Mouse (Mus musculus) Patski (cell line): Measurements from ENCODE around the gene Slc38a9. TPM values are rescaled to one million over a fixed set of nuclear protein-coding genes. Genes with fewer than 3 reads are reported as not detected.

Experiments used
- ATAC-seq: fragments of 100-300 bp; one replicate; pipeline ENCODE4 v1.8.0; 2021
- CTCF ChIA-PET: fragments of 350-600 bp; sonication (Branson Sonifier 250); formaldehyde crosslinking; loops from one replicate; lab custom pipeline; 2022; ENCODE audit warnings: inconsistent platforms; lab: Charles Lee
- POLR2A ChIA-PET: fragments of 350-600 bp; sonication (Branson Sonifier 250); formaldehyde crosslinking; loops from one replicate; lab custom pipeline; 2022; ENCODE audit warnings: antibody characterized with exemption, inconsistent platforms; lab: Charles Lee
- DNase-seq: peaks from one replicate; pipeline ENCODE4 v3.0.0-alpha.2; 2011; ENCODE audit warnings: low read depth, low spot score
- H3K27me3 ChIP-seq: fragments of 371-371 bp; one replicate; pipeline ENCODE4 v1.5.1; 2021
- CTCF ChIP-seq: fragments of 100-300 bp; IDR thresholded peaks from one replicate; pipeline ENCODE4 v1.5.1; 2021
- in situ Hi-C: fragments of 300-500 bp; cut with MboI; formaldehyde crosslinking; loops from 3 replicates; pipeline ENCODE4 v1.11.1; 2018; ENCODE audit warnings: low pct_unique_long_range_greater_than_20kb, mixed read lengths
- polyA plus RNA-seq: library from polyadenylated mRNA; unstranded; gene quantifications from one replicate; pipeline ENCODE4 v1.2.3, GENCODE M21; 2021

The Slc38a9 gene
- polyA plus RNA-seq, 1 experiment from 2014 or later, result 5.4 TPM

DNA sequence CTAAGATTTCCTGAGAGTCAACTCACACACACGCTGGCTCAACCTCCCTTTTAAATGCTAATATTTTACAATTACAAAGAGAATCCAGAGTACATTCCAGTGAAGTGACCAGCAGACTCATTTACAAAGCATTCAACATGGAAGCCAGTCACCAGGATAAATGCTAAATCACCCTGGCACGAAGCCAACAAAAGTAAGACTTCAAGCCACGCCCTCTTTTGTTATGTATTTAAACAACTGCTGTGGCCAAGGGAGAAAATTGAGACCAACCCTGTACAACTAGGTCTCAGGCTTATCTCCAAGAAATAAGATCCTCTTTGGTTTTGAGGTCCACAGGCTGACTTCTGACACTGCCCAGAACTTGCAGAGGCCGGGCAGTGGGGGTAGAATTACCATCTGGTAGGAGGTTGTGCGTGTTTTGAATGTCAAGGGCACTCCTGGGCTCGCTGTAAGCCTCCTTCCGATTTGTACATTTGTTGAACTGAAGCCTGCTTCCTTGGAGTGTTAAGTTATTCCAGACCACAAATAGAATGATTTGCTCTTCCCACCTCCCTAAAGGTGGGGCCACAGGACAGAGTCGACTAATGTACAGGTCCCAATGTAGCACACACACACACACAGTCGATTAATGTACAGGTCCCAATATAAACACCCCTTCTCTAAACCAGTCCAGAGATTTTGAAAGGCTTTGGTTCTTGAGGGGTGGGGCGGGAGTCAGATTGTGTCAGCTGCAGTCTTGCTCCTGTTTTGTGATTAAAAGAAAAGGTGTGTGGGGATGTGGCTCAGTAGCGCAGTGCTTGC lies 110.2 kb downstream of the Slc38a9 start:
- H3K27me3 ChIP-seq, result no peaks in the 10 kb centered on the region
- peak; percentile 86 for ATAC-seq
- in situ Hi-C loops, result no loop called here
- ChIA-PET POLR2A (interaction anchor here (0.7 kb wide), 1 partner anchor 116 kb away, joined by 16 read pairs; no protein-coding TSS in a partner anchor), CTCF (interaction anchor here (1.2 kb wide), 1 partner anchor 17 kb away, joined by 4 read pairs; no protein-coding TSS in a partner anchor)
- TF ChIP-seq CTCF, result no peak
- peak; percentile 71 for DNase-seq

DNA sequence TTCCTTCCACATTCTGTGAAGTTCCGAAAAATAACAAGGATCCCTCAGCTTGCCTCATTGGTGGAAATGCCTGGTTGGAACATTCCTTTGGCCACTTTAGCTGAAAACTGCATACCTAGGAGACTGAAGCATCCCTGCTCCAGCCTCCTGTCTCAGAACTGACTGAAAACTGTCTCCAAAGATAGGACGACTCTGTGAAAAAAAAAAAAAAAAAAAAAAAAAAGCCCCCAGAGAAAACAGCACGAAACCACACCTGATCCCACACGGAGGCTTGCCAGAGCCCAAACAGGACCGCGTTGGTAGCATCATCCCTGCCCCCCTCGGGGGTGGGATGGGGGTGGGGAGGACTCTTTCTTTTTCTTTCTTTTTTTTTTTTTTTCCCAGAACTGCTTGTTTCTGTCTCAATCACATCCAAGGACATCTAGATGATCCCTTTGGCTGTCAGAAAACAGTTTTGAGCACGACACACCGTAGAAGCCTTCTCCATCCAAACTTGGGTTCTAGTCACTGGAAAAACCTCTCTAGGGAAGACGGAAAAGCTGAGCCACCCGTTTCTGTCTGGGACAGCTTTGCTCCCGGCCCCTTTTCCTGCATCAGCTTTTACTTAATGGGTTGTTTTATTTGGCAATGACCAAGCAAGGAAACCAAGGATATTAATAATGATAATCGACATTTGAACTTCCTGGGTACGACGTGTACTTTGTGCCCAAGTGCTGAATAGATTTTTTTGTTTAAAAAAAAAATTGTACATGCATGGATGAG lies 111.1 kb downstream of the Slc38a9 start:
- H3K27me3 ChIP-seq, result no peaks in the 10 kb centered on the region
- POLR2A ChIA-PET, result interaction anchor here (0.7 kb wide), 1 partner anchor 115 kb away, joined by 16 read pairs; no protein-coding TSS in a partner anchor
- CTCF ChIA-PET, result no interaction called here
- in situ Hi-C loops, result no loop called here
- DNase-seq (no peak), ATAC-seq (peak; percentile 51)
- TF ChIP-seq CTCF, result no peak

- ChIA-PET POLR2A (no interaction called here), CTCF (no interaction called here)
- DNase-seq, result no peak
- in situ Hi-C loops, result no loop called here
- TF ChIP-seq CTCF, result no peak
- ATAC-seq, result no peak
- H3K27me3 ChIP-seq, result no peaks in the 10 kb centered on the region
Observed at GRCm38 (mm10) chr13:112772252-112772651, 111.7 kb downstream of the Slc38a9 start.

DNA sequence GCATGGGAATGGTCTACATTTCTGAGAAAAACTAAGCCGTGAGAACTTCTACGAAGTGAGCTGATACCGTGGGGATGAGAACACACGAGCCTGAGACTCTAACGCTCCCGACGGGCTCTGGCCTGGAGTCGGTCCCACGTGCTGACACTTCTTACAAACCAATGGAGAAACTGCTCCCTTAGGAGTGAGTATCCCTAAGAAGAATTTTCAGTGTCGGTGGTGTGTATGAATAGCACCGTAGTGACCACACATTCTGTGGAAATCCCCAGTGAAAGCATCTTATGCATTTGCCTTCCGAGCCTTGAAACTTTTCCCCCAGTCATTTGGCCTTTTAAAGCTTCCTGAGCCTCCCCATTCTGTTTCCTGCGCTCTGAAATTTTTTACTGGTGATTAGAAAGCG lies 112.3 kb downstream of the Slc38a9 start:
- TF ChIP-seq CTCF, result no peak
- in situ Hi-C loops, result no loop called here
- CTCF ChIA-PET, result no interaction called here
- DNase-seq (no peak), ATAC-seq (peak; percentile 8)
- POLR2A ChIA-PET, result no interaction called here
- H3K27me3 ChIP-seq, result no peaks in the 10 kb centered on the region

DNA sequence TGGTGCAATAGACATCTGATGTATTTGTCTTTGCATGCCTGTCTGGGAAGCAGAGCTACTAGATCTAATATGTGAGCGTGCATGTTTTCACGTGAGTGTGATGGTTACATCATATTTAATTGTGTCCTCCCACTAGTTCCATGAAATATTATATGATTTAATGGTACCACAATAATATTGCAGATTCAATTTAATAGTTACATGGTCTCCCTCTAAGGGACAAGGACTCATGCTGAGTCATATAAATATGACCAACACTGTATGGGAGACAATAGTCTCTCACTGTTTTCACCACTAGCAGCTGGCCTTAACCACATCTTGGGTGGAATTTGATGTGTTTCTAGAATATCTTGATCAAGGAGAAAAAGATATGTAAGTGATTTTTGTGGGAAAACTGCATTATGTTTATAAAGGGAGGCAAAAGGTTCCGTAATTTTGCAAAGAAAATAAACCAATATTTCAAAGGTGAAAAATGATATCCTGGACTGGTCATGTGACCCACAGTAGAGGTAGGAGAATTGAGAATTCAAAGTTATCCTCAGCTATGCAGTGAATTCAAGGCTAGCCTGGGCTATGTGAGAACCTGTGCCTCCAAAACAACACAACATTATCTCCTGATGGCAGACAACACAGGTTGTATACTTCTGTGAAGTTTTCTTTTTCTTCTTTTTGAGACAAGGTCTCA lies 113.6 kb downstream of the Slc38a9 start:
- no peaks in the 10 kb centered on the region for H3K27me3 ChIP-seq
- ChIA-PET POLR2A (interaction anchor here (0.6 kb wide), 1 partner anchor 105 kb away, joined by 4 read pairs; no protein-coding TSS in a partner anchor), CTCF (no interaction called here)
- DNase-seq (no peak), ATAC-seq (no peak)
- TF ChIP-seq CTCF, result no peak
- in situ Hi-C loops, result no loop called here

DNA sequence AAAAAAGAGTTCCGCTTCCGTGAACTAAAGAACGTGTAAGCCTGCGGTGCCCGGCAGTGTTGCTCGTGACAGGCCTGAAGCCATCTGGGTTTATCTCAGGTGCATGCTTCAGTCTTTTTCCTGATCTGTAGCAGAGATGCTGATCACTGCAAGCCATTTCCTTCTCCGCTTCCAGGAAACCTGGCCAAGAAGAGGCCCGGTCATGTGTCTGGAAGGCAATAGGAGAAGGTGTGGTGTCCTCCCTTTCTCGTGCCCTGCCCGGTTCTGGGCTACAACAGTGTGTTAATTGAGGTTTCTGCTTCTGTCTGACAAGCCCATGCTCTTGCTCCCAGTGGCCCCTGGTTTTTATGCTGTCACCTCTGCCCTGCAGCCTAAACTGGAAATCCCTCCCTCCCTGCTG lies 115.3 kb downstream of the Slc38a9 start:
- in situ Hi-C loops, result no loop called here
- TF ChIP-seq CTCF, result no peak
- no peaks in the 10 kb centered on the region for H3K27me3 ChIP-seq
- ChIA-PET POLR2A (no interaction called here), CTCF (interaction anchor here (1.4 kb wide), 1 partner anchor 45 kb away, joined by 4 read pairs; no protein-coding TSS in a partner anchor)
- no peak for ATAC-seq
- DNase-seq, result no peak

GRCm38 (mm10) chr13:112778407-112778806 lies 117.9 kb downstream of the Slc38a9 start:
- DNase-seq (no peak), ATAC-seq (no peak)
- ChIA-PET CTCF (interaction anchor here (1.0 kb wide), 1 partner anchor 23 kb away, joined by 3 read pairs; no protein-coding TSS in a partner anchor), POLR2A (interaction anchor here (0.8 kb wide), 1 partner anchor 58 kb away, joined by 4 read pairs; no protein-coding TSS in a partner anchor)
- no peaks in the 10 kb centered on the region for H3K27me3 ChIP-seq
- in situ Hi-C loops, result no loop called here
- TF ChIP-seq CTCF, result no peak

GRCm38 (mm10) chr13:112785305-112785704 lies 124.8 kb downstream of the Slc38a9 start:
- ATAC-seq (no peak), DNase-seq (no peak)
- CTCF ChIA-PET, result no interaction called here
- in situ Hi-C loops, result no loop called here
- POLR2A ChIA-PET, result no interaction called here
- no peak for TF ChIP-seq CTCF
- no peaks in the 10 kb centered on the region for H3K27me3 ChIP-seq

DNA sequence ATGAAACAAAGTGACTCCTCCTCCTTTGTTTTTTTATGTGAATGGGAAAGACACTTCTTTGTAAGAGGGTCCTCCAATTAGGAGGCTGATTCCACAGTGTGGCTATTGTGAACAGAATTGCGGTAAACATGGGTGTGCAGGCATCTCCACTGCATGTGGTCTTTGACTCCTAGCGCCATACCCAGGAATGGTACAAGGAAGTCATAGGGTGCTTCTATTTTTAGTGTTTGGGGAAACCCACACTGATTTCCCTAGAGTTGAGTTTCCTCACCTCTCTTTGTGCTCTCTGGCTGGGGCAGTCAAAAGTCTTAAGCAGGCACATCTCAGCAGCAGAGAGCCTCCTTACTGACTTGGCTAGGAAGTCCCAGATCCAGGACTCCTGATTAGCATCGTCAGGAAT lies 125.6 kb downstream of the Slc38a9 start:
- CTCF ChIA-PET, result no interaction called here
- in situ Hi-C loops, result no loop called here
- DNase-seq, result no peak
- no peak for TF ChIP-seq CTCF
- POLR2A ChIA-PET, result no interaction called here
- ATAC-seq, result no peak
- no peaks in the 10 kb centered on the region for H3K27me3 ChIP-seq

DNA sequence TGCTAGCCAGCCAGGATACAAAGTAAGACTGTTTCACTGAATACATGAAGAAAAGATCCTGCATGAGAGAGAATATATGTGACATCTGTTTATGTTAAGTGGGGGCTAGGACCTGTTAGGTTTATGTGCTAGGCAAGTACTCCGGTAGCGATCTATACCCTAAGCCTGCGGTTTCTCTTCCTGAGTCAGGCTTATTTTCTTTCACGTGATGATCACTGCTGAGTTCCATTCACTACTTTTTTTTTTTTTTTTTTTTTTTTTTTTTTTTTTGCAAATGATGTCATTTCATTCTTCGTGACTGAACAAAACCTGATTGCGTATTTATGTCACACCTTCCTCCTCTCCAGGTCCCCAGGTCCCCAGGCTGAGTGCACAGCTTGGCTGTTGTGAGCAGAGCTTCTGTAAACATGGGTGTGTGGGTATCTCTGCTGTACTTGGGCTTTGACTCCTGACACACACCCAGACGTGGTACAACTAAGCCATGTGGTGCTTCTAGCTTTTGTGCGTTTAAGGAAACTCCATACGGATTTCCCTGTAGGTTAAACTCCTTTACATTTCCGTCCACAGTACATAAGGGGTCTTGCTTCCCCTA lies 126.5 kb downstream of the Slc38a9 start:
- ChIA-PET POLR2A (no interaction called here), CTCF (no interaction called here)
- no peak for ATAC-seq
- no peak for DNase-seq
- in situ Hi-C loops, result no loop called here
- no peak for TF ChIP-seq CTCF
- H3K27me3 ChIP-seq, result no peaks in the 10 kb centered on the region

Other genes starting within 250 kb of the Slc38a9 start
- gene Il6st, start 196.7 kb upstream of the Slc38a9 start, polyA plus RNA-seq, result 125 TPM
- not detected for gene Il31ra, start 66.4 kb upstream of the Slc38a9 start, polyA plus RNA-seq
- not detected for gene Ddx4, start 8.3 kb upstream of the Slc38a9 start, polyA plus RNA-seq
- 27.3 TPM for gene Plpp1, start 140.0 kb downstream of the Slc38a9 start, polyA plus RNA-seq